Mouse (Mus musculus) common myeloid progenitor, adult 5-6 weeks (primary cell): Measurements from ENCODE around the gene Shisal1. TPM values are rescaled to one million over a fixed set of nuclear protein-coding genes. Genes with fewer than 3 reads are reported as not detected.

Experiments used
- total RNA-seq: library from RNA; stranded (forward); fragments of 200-1000, 187-1606 nt; gene quantifications from 2 replicates; pipeline ENCODE4 v1.2.3, GENCODE M21; 2017

The Shisal1 gene
- total RNA-seq, 1 experiment from 2014 or later = not detected

Other genes with a start within 250 kb of the Shisal1 start
- 1.3 and 4.2 TPM in 2 replicates for gene Parvb, start 215.1 kb downstream of the Shisal1 start, total RNA-seq
- gene Parvg, start 123.1 kb downstream of the Shisal1 start, total RNA-seq = 172 and 201 TPM in 2 replicates
- gene Rtl6, start 110.7 kb upstream of the Shisal1 start, total RNA-seq = 3.3 and 3.7 TPM in 2 replicates
- gene Prr5, start 222.5 kb upstream of the Shisal1 start, total RNA-seq = 6.3 and 6.6 TPM in 2 replicates